Mouse (Mus musculus): ENCODE measurements at regions not wholly inside any gene's neighbourhood (a gene's known extent, or its start where the extent isn't known, plus 50 kb on each side); places are given as distances from the start of the nearest gene placed in this dataset.

GRCm38 (mm10) chr15:62107976-62108375, 1185.2 kb upstream of the A1bg start:
- DNase-seq = no peak

GRCm38 (mm10) chr15:62106518-62106975, 1183.7 kb upstream of the A1bg start:
- DNase-seq = peak; percentile 88

- DNase-seq = no peak
Observed at GRCm38 (mm10) chr15:62105483-62105882, 1182.7 kb upstream of the A1bg start.

GRCm38 (mm10) chr15:62104653-62105052, 1181.8 kb upstream of the A1bg start:
- DNase-seq = peak; percentile 24

GRCm38 (mm10) chr15:62099683-62100082, 1176.9 kb upstream of the A1bg start:
- no peak for DNase-seq

GRCm38 (mm10) chr15:62098791-62099660, 1176.2 kb upstream of the A1bg start:
- peak; percentile 69 for DNase-seq

- DNase-seq = no peak
Observed at GRCm38 (mm10) chr15:62096778-62097177, 1174.0 kb upstream of the A1bg start.

GRCm38 (mm10) chr15:62095198-62095597, 1172.4 kb upstream of the A1bg start:
- DNase-seq = no peak

- peak; percentile 16 for DNase-seq
Observed at GRCm38 (mm10) chr15:62093672-62094071, 1170.9 kb upstream of the A1bg start.

- DNase-seq = peak; percentile 28
Observed at GRCm38 (mm10) chr15:62092671-62093185, 1169.9 kb upstream of the A1bg start.

GRCm38 (mm10) chr15:62091746-62092659, 1169.2 kb upstream of the A1bg start:
- no peak for DNase-seq

- no peak for DNase-seq
Observed at GRCm38 (mm10) chr15:62091144-62091543, 1168.3 kb upstream of the A1bg start.

GRCm38 (mm10) chr15:62088341-62088740, 1165.5 kb upstream of the A1bg start:
- DNase-seq = no peak

GRCm38 (mm10) chr15:62087755-62088154, 1164.9 kb upstream of the A1bg start:
- DNase-seq = no peak

GRCm38 (mm10) chr15:62086037-62086436, 1163.2 kb upstream of the A1bg start:
- DNase-seq = no peak

- DNase-seq = no peak
Observed at GRCm38 (mm10) chr15:62083347-62083746, 1160.5 kb upstream of the A1bg start.

- no peak for DNase-seq
Observed at GRCm38 (mm10) chr15:62082539-62082938, 1159.7 kb upstream of the A1bg start.

- peak; percentile 86 for DNase-seq
Observed at GRCm38 (mm10) chr15:62079155-62080109, 1156.6 kb upstream of the A1bg start.

- no peak for DNase-seq
Observed at GRCm38 (mm10) chr15:62076552-62077234, 1153.9 kb upstream of the A1bg start.

GRCm38 (mm10) chr15:62074735-62075134, 1151.9 kb upstream of the A1bg start:
- no peak for DNase-seq

GRCm38 (mm10) chr15:62073595-62073994, 1150.8 kb upstream of the A1bg start:
- DNase-seq = no peak

Data from kidney, adult 11 months (tissue).